Mouse (Mus musculus): Measurements from ENCODE around the gene Lhx5.

Gene Lhx5

GRCm38 (mm10) chr5:120433135-120433760 lies 1.7 kb downstream of the Lhx5 start:
- DNase-seq = no peak

- no peak for DNase-seq
These were observed 2.8 kb downstream of the Lhx5 start for GRCm38 (mm10) chr5:120434231-120434735.

GRCm38 (mm10) chr5:120435006-120435681 lies 3.6 kb downstream of the Lhx5 start:
- no peak for DNase-seq

- DNase-seq = peak in 1 of 2 experiments; percentile 34
These were observed 4.4 kb downstream of the Lhx5 start for GRCm38 (mm10) chr5:120435731-120436501.

- DNase-seq = no peak
These were observed 5.5 kb downstream of the Lhx5 start for GRCm38 (mm10) chr5:120436885-120437495.

GRCm38 (mm10) chr5:120437539-120437938 lies 6.0 kb downstream of the Lhx5 start:
- DNase-seq = no peak

- no peak for DNase-seq
These were observed 6.5 kb downstream of the Lhx5 start for GRCm38 (mm10) chr5:120437986-120438385.

GRCm38 (mm10) chr5:120438469-120438868 lies 7.0 kb downstream of the Lhx5 start:
- no peak for DNase-seq

- DNase-seq = no peak
These were observed 7.7 kb downstream of the Lhx5 start for GRCm38 (mm10) chr5:120438991-120439710.

- DNase-seq = no peak
These were observed 8.6 kb downstream of the Lhx5 start for GRCm38 (mm10) chr5:120439887-120440670.

GRCm38 (mm10) chr5:120440733-120441132 lies 9.2 kb downstream of the Lhx5 start:
- DNase-seq = peak; percentile 65 to 89

GRCm38 (mm10) chr5:120447305-120447704 lies 15.8 kb downstream of the Lhx5 start:
- peak in 1 of 2 experiments; percentile 27 for DNase-seq

GRCm38 (mm10) chr5:120454756-120455337 lies 23.3 kb downstream of the Lhx5 start:
- no peak for DNase-seq

GRCm38 (mm10) chr5:120456253-120456652 lies 24.8 kb downstream of the Lhx5 start:
- DNase-seq = no peak

- DNase-seq = no peak
These were observed 25.5 kb downstream of the Lhx5 start for GRCm38 (mm10) chr5:120456841-120457554.

GRCm38 (mm10) chr5:120457628-120458027 lies 26.1 kb downstream of the Lhx5 start:
- DNase-seq = peak; percentile 37 to 67

- no peak for DNase-seq
These were observed 27.6 kb downstream of the Lhx5 start for GRCm38 (mm10) chr5:120459133-120459532.

GRCm38 (mm10) chr5:120461902-120462301 lies 30.4 kb downstream of the Lhx5 start:
- DNase-seq = no peak

GRCm38 (mm10) chr5:120464321-120464720 lies 32.8 kb downstream of the Lhx5 start:
- no peak for DNase-seq

- DNase-seq = peak in 1 of 2 experiments; percentile 56
These were observed 33.6 kb downstream of the Lhx5 start for GRCm38 (mm10) chr5:120465062-120465461.
